Mouse (Mus musculus): ENCODE data around the gene Ikzf3.

Ikzf3 gene

DNA sequence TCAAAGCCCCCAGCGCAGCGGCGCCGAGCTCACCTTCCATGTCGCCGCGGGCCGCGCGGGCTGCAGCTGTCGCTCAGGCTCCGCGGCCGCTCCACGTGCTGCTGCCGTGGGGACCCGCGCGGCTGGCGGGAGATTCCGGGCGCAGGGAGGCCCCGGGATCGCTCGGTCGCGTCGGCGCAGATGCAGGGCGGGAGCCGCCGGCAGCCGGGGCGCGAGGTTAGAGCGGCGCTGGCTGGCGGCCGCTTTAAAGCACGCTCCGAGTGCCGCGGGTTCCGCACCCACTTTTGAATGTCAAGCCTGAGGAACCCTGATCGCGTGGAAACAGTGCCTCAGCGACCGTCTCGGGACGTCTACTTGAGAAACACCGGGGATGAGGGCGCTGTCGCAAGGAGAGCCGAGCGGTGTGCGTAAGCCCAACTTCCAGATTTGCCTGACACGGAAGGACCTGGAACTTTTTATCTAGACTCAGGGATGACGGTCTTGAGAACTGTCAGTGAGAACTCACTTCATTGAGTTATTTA lies at the start of gene Ikzf3:
TSS of gene Ikzf3 (minus strand) at position 321 of the 521 bp plus-strand sequence.
- DNase-seq, result peak; percentile 15 to 36

DNA sequence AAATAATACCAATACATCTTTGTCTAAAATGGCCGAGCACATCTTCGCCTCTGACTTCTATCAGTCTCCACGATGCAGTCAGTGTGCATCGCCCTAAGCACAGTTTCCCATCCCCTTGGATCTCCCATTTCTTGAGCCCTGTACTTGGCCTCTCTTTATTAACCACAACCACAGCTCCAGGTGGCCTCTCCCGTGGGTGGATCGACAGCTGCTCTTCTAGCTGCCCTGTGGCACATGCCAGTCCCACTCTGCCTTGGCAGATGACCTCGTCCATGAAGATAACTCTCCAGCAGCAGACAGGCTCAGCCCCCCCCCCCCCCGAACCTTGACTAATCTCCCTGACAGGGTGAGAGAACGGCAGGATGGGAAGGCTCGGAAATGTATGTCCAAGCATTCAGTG lies 49.6 kb upstream of the Ikzf3 start:
- no peak for DNase-seq

DNA sequence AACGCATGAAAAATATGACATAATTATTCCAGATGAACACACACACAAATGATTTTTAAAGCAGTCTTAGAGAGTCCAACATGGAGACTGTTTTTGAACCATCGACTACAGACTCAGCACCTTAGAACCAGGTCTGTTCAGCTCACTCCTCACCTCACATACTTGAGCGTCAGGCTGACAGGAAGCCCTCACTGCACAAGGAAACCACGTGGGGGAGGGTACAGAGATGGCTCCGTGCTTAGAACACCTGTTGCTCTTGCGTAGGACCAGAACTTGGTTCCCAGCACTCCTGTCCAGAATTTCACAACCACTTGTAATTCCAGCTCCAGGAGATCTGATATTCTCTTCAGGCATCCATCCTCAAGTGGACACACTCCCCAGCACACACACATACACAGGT lies 49.2 kb upstream of the Ikzf3 start:
- no peak for DNase-seq

DNA sequence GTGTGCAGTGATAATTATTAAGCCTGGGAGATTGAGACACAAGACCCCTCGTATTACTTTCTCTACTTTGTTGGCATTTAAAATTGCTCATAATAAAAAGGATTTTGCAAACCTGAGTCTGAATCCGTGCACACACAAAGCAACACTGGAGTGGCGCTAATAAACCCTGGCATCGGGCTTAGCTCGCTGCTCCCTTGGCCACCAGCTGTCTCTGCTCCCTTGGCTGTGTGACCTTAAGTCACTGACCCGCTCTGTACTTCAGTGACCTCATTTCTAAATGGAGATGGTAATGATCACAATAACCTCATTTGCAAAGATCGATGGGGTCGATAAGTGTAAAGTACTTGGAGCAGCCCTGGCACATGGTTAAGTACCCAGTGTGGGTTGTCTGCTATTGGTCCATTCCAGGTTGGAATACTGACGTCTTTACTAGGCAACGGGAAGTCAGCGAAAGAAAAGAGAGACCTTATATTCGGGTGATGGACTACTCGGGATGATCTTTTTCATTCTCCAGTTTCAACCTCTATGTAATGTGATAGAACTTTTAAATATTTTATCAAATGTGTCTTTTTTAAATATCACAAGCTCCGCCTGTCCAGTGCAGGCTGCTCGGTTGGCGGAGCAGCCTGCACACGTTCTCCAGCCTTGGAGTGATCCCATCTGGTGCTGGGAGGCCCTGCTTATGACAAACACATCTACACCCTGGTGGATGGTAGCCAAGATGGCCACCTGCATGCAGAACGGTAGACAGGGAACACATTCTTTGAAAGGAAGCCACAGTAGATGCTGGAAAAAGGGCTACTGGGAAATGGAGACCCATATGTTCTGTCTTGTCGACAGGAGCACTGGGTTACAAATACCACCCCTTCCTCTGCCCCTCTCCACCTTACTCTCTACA lies 45.0 kb upstream of the Ikzf3 start:
- peak; percentile 66 to 80 for DNase-seq

DNA sequence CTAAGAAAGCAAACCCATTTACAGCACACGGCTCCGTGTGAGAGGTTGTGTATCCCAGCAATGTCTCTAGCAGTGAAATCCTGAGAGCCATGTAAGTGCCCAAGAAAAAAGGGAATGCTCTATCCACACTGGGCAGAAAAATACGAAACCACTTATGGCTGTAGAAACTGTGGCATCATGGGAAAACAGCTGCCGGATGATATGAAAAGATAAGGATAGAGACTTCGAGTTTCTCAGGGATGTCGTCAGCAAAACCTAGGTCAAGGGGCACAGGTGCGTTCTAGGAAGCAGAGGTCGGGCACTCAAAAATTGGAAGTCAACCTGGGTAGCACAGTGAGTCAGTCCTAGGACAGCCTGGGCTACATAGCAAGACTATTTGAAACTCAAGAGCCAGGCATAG lies 43.5 kb upstream of the Ikzf3 start:
- DNase-seq, result no peak

DNA sequence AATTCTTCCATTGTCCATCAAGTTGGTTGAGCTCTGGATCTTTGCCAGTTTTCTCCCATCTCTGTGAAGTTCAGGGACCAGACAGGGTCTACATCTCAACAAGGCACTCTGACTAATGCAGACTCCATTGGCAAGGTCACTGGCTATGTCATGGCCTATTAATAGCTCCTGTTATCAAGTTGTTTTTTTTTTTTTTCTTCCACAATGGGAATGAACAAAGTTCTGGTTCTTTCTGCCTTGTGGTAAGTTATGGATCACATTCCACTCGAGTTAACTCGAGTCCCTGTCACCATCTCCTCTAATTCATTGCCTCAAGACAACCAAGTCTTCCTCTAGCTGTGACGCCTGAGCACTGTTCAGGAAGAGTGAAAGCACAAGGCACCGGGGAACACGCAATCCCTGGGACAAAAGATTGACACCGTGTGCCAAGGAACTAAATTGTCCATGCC lies 43.0 kb upstream of the Ikzf3 start:
- no peak for DNase-seq

DNA sequence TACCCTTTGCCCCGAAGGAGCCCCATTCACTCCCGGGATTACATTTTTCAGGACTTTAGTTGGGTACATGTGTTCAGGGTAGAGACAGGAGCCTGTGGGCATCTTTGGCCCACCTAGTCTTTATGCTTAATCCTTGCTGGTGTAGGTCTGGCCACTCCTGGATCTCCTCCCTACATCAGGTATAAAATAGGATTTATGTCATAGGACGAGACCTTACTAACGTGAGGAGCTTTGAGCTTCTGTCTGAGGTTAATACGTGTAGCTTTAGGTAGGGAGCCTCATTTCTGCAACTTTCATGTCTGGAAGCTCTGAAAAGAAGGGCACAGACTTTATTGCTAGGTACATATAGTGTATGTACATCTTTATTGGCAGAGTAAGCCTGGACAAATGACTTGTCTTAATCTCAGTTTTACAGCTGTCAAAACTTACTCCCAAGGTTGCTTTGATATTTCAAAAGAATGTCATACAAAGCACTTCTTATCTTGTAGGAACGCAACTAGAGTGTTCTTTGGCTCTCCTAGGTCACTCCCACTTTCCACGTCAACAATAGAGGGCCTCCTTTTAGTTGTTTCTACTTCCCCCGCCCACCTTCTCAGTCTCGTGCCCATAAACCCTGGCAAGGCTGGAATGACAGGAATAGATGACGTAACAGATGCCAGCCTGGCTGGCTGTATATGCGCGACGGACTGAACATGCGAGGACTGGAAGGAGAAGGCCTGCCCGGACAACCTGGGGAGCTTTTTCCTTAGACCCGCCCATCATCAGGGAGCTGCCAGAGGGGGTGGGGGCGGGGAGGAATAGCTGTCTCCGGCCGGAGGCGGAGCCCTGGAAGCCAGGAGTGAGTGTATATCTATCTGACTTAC lies 42.1 kb upstream of the Ikzf3 start:
- peak; percentile 60 to 63 for DNase-seq

DNA sequence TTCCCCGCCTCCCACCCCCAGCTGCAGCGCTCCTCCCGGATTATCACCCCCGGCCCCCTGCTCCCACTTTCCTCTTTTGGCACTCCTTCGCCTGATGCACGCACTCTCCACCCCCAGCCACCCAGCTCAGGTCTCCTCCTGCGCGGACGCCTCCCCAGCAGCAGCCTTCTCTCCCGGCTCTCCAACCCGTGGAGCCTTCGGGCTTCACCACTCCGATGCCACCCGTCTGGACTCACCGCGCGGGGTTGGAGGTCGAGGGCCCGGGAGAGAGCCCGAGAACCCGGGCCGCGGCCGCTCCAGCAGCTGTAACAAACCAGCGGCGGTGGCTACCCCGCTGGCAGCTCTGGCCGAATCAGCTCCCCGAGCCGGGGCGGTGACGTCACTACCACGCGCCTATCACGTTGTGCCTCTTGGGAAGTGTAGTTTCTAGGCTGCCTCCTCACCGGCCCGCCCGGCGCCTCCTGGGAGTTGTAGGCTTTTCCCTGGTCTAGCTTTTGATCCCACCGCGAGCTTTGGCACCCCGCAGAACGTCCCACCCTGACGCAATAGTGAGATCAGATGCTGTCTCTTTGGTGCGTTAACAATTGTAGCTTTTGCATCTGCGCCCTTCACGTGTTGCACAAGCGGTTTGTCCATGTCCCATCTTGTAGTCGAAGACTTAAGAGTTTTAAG lies 41.2 kb upstream of the Ikzf3 start, which contains the start of gene Ormdl3:
TSS of gene Ormdl3 (minus strand) at position 477 of the 672 bp plus-strand sequence.
- peak; percentile 99 for DNase-seq

DNA sequence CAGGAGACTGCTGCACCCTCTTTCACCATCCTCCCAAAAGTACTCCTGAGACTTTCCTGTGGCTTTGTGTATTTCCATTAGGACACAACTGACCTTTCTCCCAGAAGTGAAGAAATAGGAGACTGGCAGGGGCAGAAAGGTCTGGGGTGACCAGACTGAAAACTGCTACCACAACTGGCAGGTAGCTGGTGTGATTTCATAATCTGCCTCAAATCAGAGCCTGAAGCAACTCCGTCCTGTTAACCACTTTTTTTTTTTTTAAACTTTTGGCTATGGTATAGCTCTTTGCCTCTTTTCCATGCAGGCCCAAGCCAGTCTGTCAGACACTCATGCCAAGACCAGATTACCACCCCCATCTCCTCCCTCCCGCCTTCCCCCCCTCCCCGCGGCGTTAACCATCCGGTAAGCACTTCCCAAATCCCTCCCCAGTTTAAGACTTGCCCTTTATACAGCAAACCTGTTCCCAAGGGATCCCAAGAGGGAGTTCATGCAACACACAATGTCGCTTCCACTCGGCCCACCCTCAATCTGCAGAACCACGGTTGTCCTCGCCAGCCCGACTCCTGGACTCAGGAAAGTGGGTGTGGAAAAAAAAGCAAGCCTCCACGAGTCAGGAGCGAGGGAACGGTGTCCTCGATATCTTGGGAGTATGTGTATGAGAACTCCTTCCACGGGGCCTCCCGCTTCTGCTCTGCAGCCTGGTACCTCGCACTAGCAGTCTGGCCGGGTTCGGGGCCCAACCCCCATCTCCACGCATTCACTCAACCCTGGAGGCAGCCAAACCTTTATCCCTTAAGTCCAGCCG lies 40.5 kb upstream of the Ikzf3 start:
- peak; percentile 50 to 63 for DNase-seq

DNA sequence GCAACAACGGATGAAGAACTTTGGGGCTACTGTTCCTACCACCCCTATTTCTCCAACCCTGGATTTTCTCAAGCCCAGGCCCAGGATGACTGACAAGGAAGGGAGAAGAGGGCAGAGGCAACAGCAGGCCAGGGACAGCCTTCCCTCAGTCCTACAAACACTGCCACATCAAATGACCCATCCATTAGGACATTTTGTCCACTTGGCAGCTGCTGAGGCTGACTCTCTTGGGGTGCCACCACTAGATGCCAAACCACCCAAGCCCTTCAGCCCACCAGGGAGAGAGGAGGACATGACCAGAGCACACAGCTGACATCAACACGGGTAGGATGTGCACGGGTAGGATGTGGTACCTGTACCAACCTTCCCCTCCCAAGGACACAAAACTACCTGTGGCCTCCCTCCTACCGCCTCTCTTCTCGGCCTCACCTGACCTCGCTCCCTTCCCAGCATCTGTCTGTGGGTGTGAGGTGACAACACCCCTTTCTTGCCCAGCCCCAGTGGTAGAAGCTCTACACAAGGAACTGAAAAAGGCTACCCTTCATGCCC lies 38.9 kb upstream of the Ikzf3 start:
- no peak for DNase-seq

DNA sequence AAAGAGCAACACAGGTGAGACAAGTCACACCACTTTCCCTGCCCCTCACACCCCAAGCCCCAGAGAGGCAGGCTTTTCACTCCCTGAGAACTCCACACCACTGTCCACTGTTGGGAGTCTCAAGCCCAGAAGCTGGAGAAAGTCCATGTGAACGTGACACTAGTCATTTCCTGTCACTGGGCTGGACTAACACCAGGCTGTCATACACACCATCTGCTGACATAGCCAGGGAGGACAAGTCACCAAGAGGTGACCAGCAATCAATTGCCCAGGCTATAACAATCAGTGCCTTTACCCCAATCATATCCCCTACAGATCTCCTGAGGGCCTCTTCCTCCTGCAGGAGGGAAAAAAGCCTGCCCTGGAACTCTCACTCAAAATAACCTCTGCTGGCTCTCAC lies 38.3 kb upstream of the Ikzf3 start:
- no peak for DNase-seq

DNA sequence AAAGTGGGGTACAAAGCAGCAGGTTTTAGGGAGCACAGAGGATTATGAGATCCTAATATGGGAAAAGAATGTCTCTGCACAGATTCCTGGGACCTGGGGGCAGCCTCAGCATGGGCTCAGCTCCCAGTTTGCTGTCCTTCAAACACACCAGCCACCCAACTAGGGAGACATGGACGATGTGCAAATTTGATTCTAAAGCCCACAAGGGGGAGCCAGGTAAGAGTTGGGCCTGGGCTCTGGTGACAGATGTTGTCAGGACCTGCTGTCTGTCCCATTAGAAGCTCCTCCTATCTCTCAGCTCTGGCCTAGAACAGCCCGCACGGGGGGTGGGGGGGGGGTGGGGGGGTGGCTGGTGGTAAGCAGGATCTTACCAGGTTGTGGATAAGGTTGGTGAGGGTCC lies 37.7 kb upstream of the Ikzf3 start:
- DNase-seq, result no peak

DNA sequence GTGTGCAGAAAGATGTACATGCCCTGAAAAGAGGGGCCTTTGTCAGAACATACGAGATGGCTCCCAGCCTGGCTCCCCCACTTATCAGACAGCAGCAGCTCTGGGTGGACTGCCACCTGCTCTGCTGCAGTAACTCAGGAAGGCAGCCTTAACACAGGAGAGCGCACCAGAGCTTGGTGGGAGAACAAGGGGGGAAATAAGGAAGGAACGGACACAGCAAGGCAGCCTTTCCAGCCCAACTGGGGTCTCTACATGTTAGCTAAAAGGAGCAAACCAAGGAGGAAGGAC lies 37.4 kb upstream of the Ikzf3 start:
- no peak for DNase-seq

DNA sequence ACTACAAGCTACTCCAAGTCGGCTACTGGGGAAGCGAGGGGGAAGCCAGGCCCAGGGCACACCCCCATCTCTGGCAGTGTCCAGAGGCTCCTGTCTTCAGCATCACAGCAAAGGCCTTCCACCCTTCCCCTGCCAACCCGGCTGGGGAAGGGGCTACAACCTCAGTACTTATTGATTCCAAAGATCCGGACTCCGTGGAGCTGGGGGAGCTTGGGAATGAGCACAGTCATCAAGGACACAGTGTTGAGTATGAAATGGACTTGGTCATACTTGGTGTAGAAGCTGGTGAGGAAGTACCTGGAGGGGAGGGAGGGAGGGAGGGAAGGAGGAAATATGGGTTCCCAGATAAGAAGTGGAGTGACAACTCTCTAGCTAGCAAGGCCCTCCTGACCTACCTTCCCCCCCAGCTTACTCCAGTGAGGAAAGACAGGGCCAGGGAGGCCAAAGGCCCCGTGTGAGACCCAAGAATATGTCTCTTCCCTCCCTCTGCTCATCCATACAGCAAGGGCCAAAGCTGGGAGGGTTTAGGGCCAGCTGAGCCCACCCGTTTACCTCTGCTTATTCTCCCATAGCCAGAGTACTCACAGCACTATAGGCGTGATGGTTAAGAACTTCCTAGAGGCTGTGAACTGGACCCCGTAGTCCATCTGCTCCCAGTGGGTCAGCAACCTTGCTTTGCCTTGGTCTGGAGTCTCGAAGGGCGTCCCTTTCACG lies 36.9 kb upstream of the Ikzf3 start:
- DNase-seq, result no peak

DNA sequence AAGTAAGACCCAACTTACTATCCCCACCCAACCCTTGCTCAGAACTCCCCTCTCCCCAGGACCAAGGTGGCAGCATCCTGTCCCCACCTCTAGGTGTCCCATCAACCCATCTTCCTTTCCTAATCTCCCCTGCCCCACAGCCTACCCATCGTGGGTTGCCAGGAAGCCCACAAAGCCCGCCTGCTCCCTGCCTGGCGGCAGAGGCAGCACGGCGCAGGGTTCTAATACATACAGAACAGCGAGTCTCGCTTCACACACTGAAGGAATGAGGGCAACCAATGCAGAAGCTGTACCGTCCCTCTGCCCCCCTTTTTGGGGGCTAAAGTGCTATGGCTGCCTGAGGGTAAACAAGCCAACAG lies 36.2 kb upstream of the Ikzf3 start:
- no peak for DNase-seq

DNA sequence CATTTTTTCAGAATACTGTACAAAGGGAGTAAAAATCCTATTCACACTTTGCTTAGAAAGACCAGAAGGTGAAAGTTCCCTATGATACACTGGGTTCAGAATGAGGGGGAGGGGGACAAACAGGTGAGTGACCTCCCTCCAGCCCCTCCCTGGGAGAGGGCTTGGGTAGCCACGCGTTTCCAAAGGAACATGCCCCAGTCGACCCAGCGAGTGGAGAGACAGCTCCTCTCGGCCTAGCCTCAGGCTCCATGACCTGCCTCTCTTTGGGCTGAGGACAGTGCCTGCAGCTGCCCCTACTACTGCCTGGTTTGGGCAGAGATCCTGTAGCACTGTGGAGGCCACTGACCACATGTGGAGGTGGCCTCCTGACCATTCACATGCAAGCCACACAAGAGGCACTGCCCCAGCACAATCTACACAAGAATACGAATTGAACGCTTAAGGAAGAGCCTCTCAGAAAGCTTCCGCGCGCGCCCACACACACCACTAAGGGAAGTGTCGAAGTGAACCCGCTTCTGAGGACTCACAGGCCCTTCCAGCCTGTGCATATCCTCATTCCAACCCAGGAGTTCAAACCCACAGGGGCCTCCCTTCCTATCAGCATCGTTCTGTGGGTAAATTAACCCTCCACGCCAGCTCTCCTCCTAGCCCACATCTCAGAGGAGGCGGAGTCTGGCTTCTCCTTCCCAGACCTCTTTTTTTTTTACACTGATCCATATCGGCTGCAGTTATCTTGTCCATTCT lies 35.6 kb upstream of the Ikzf3 start:
- no peak for DNase-seq

DNA sequence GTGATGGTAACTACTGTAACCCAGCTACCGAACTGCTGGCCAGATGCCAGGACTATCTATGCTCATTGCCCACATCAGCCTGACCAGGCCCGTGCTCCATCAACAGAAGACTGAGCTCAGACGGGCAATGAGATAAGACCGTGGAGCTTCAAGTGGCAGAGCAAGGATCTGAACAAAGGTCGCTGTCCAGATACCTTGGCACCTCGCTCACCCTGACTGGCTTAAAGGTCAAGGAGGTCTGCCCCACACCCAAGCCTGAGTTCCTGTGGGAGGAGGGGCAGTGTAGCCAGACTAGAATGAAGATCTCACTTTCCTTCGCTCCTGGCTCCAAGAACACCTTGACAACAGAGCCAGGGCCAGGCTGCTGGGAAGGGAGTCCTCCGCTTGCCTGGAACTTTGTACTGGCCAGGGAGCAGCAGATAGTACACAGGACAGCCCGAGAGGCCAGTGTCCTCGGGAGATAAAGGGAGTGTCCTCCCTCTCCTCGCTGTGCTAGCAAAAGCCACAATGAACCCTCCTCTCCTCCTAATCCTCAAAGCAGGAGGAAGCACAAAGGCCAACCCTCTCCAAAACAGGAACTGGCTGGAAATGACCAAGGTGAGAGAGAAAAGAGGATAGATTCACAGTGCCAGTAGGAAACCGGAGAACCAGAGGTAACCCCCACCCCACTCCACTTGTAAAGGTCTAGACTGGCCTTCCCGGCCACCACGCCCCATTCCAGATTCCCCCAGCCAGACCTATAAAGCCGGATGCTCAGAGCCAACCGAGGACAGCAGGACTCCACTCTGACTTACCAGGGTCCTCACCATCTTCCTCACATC lies 34.7 kb upstream of the Ikzf3 start:
- no peak for DNase-seq

DNA sequence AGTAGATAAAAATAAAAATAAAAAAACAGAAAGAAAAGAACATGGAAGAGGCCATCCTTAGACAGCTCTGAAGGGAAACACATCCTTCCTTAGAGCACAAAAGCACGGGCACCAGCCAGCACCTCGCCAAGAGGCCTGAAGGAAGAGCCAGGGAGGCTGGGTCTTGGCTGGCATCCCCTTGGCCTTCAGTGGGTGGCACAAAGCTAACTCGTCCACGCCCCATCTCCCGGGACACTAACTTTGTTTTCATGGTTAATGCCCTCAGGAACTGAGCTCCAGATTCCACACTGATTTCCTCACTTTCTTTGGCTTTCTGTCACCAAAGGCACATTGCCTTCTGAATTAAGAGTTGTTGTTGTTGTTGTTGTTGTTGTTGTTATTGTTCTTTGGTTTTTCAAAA lies 31.9 kb upstream of the Ikzf3 start:
- no peak for DNase-seq

DNA sequence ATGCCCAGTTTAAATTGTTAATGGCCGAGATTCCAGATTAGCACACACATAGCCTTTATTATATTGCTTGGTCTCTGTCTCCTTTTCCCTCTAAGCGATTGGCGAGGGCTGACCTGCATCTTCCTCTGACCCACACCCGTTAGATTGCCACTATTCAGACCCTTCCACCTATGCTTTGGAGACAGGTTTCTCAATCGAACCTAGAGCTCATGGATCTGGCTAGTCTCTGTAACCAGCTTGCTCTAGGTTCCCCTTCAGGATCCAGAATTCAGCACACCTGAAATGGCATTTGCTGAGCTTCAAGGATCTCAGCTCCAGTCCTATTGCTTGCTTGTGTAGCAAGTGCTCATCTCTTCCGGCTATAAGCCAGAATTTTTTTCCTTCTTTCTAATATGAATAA lies 23.6 kb upstream of the Ikzf3 start:
- no peak for DNase-seq

DNA sequence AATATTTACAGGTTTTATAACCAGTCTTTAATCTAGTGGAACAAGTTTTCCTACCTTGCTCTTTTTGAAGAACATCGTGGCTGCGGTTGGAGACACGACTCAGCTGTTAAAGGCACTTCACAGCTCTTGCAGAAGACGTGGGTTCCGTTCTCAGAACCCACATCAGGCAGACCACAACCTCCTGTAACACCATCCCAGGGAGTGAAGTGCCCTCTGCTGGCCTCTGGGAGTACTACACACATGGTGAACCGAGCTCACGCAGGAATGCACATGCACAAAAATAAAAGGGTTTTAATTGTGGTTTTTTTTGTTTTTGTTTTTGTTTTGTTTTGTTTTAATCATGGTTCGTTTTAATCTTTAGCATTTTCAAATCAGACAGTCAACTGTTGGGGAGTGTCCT lies 22.5 kb upstream of the Ikzf3 start:
- DNase-seq, result peak in 1 of 2 experiments; percentile 35
